Mouse (Mus musculus) brain, embryonic 14.5 days (tissue): ENCODE results near the gene Kcnip1.

Source experiments
- CTCF ChIP-seq: fragments of 200-500 bp; IDR thresholded peaks from 2 replicates; pipeline ENCODE4 v1.5.1; 2012; ENCODE audit warnings: inconsistent platforms, mild to moderate bottlenecking, moderate library complexity, borderline replicate concordance; ENCODE audit not compliant: insufficient read depth, insufficient read length; ENCODE audit errors: extremely low read depth
- POLR2A ChIP-seq: fragments of 200-500 bp; IDR thresholded peaks from 2 replicates; pipeline ENCODE4 v1.6.1; 2012; ENCODE audit warnings: mild to moderate bottlenecking, inconsistent platforms, borderline replicate concordance; ENCODE audit not compliant: poor library complexity, insufficient read depth, insufficient read length, severe bottlenecking; ENCODE audit errors: extremely low read depth

DNA sequence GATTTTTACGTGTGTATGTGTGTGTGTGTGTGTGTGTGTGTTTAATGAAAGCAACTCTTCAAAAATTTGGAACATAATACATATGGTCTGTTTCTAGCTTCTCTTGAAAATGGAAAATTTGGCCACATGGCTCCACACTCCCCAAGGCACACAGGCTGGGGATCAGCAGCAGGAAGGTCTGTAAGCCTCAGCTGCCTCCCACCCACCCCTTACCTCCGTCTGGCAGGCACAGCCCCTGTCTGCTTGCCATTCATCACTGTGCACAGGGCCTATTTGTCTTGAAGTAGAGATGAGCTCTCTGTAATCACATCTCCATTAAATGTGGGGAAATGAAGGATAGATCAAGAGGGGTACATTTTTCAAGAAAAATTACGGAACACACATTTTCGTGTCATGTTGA is 212.7 kb downstream of the Kcnip1 start:
- no peak for TF ChIP-seq CTCF
- no peak for TF ChIP-seq POLR2A
